Mouse (Mus musculus) hindbrain, embryonic 15.5 days (tissue): ENCODE data around the gene Smap1. TPM values are rescaled to one million over a fixed set of nuclear protein-coding genes. Genes with fewer than 3 reads are reported as not detected.

Experiments used
- ATAC-seq: fragments of 200-750 bp; cut with Nextera tagmentation; 2 replicates; pipeline ENCODE4 v1.8.0; 2017; ENCODE audit warnings: low read depth, moderate number of reproducible peaks, moderate TSS enrichment; ENCODE audit not compliant: low FRiP score
- H3K27ac ChIP-seq: fragments of 300-500 bp; sonication (generic); replicated peaks from 2 replicates; pipeline ENCODE4 v1.5.1; 2015; ENCODE audit warnings: mild to moderate bottlenecking, inconsistent platforms
- H3K27me3 ChIP-seq: fragments of 300-500 bp; sonication (generic); 2 replicates; pipeline ENCODE4 v1.6.1; 2015; ENCODE audit warnings: control low read depth, inconsistent platforms
- H3K36me3 ChIP-seq: fragments of 300-500 bp; sonication (generic); 2 replicates; pipeline ENCODE4 v1.6.1; 2015; ENCODE audit warnings: control low read depth, inconsistent platforms
- H3K4me1 ChIP-seq: fragments of 300-500 bp; sonication (generic); replicated peaks from 2 replicates; pipeline ENCODE4 v1.6.1; 2015; ENCODE audit warnings: control low read depth, inconsistent platforms
- H3K4me2 ChIP-seq: fragments of 300-500 bp; sonication (generic); 2 replicates; pipeline ENCODE4 v1.6.1; 2015; ENCODE audit warnings: moderate library complexity, mild to moderate bottlenecking, inconsistent platforms
- H3K4me3 ChIP-seq: fragments of 300-500 bp; sonication (generic); 2 replicates; pipeline ENCODE4 v1.5.1; 2015; ENCODE audit warnings: mild to moderate bottlenecking, inconsistent platforms
- H3K9ac ChIP-seq: fragments of 300-500 bp; sonication (generic); 2 replicates; pipeline ENCODE4 v1.6.1; 2015; ENCODE audit warnings: inconsistent platforms
- H3K9me3 ChIP-seq: fragments of 300-500 bp; sonication (generic); 2 replicates; pipeline ENCODE4 v1.6.1; 2016; ENCODE audit warnings: control low read depth, inconsistent platforms
- WGBS: fragments of 180-500 bp; shearing (Covaris S2); methylation state at CpG from one replicate; pipeline ENCODE4 v1.1.7; 2015; 5-methylcytosine and 5-hydroxymethylcytosine counted together
- polyA plus RNA-seq: library from polyadenylated mRNA; unstranded; fragments of >200 nt; fragmentation: Nextera tagmentation; extraction: Ambion mirVana; gene quantifications from 2 replicates; pipeline ENCODE4 v1.2.1, GENCODE M21; 2015

The Smap1 gene
- polyA plus RNA-seq, 1 experiment from 2014 or later = 132 TPM

DNA sequence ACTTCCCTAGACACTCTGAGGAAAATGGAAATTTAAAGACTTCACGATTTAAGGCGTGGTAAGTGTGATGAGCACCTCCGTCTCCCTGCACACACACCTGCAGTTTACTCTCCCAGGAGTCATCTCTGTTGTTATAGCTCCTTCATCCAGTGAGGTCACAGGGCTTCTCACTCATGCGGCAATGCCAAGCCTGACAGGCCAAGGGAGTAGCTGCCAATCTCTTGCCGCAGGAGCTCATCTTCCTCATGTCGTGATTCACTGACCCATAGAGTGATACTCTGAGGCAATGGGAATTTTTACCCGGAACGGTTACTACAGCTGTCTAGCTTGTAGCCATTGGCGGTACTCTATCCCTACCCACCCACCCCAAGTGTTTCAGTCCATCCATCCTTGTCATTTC is 123.8 kb downstream of the Smap1 start:
- Histone ChIP-seq H3K4me1 (no peaks in the 10 kb centered on the region), H3K9ac (no peak overlapping the region), H3K4me3 (no peak overlapping the region), H3K27ac (no peak overlapping the region), H3K4me2 (no peak overlapping the region), H3K27me3 (no peaks in the 10 kb centered on the region), H3K9me3 (no peaks in the 10 kb centered on the region), H3K36me3 (no peaks in the 10 kb centered on the region)
- ATAC-seq = no peak
- 79% methylated on average over 9 of the region's 9 CpGs for WGBS

Other genes starting within 250 kb of the Smap1 start
- 18.9 and 22.1 TPM in 2 replicates for gene B3gat2, start 160.6 kb downstream of the Smap1 start, polyA plus RNA-seq
- gene Sdhaf4, start 83.3 kb upstream of the Smap1 start, polyA plus RNA-seq = 82.9 and 94.6 TPM in 2 replicates
- 23.0 and 23.9 TPM in 2 replicates for gene Fam135a, start 178.0 kb upstream of the Smap1 start, polyA plus RNA-seq